Mouse (Mus musculus) liver, embryonic 14.5 days (tissue): ENCODE measurements at regions not wholly inside any gene's neighbourhood (a gene's known extent, or its start where the extent isn't known, plus 50 kb on each side); places are given as distances from the start of the nearest gene placed in this dataset.

Source experiments
- CTCF ChIP-seq: IDR thresholded peaks from 2 replicates; pipeline ENCODE4 v1.5.1; 2016; ENCODE audit warnings: antibody characterized with exemption, low read depth, control low read depth
- EP300 ChIP-seq: IDR thresholded peaks from 2 replicates; pipeline ENCODE4 v1.6.1; 2016; ENCODE audit warnings: antibody characterized with exemption, low read depth

DNA sequence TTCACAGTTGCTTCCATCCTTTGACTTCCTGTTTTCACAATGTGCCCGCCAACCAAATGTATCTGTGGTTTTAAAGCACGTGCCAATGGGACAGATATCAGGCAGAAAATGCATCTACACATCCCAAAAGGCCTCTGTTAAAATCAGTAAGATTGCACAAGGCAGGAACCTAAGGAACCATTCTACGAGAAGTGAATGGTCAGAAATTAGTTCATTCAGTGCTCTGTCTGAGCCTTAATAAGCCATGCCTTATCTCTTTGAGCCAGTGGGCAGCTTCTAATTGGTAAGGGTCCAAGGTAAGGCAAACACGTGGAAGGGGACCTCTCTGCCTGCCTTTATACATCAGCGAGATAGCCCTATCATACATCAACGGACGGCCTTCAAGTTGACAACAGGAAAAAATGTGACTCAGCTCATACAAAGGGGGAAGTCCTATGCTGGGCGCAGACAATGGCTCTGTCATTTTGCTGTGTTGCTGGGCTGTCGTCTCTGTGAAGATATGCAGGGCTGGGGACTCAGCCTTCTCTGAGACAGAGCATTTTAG is 78.3 kb upstream of the Tet2 start:
- no peak for TF ChIP-seq CTCF
- TF ChIP-seq EP300 = peak; percentile 71
